Mouse (Mus musculus): ENCODE measurements around the gene Rcc1. TPM values are rescaled to one million over a fixed set of nuclear protein-coding genes. Genes with fewer than 3 reads are reported as not detected.
"Not testable (repeated sequence)": the region's sequence is repeated elsewhere in the genome, so short reads cannot be mapped to it uniquely, and the experiment has no call there.

Rcc1 gene
- total RNA-seq, 2 experiments from 2014 or later: 14.7 to 14.9 TPM

- no peak for DNase-seq (ENCODE audit: extremely low spot score in 1 of 2, low spot score in 2 of 2)
- intact Hi-C loops (cut with DNase I): no loop called here
Measured at GRCm38 (mm10) chr4:132301965-132302938, 51.2 kb downstream of the Rcc1 start.

DNA sequence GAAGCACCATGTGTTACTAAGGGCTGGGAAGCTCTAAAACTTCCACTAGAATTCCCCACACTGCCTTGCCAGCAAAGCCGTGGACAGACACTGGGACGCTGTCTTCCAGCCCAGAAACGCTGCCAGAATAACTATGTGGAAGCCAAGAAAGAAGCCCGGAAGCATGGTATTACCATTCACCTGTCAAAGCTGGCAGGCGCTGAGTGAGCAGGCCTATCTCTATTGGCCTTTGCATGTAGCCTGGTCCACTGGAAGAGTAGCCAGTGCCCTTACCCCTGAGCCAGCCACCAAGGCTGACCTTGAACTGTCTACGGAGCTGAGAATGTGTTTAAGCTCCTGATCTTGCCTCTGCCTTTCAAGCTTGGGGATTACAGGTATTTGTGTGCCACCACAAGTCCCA is 51.9 kb downstream of the Rcc1 start:
- DNase-seq (ENCODE audit: extremely low spot score in 1 of 2, low spot score in 2 of 2): no peak
- intact Hi-C loops (cut with DNase I): no loop called here

- DNase-seq (ENCODE audit: extremely low spot score in 1 of 2, low spot score in 2 of 2): no peak
- intact Hi-C loops (cut with DNase I): loop anchor here (5.0 kb wide), 1 partner anchor 47 kb away; no protein-coding TSS in a partner anchor
Measured at GRCm38 (mm10) chr4:132299849-132300248, 53.6 kb downstream of the Rcc1 start.

DNA sequence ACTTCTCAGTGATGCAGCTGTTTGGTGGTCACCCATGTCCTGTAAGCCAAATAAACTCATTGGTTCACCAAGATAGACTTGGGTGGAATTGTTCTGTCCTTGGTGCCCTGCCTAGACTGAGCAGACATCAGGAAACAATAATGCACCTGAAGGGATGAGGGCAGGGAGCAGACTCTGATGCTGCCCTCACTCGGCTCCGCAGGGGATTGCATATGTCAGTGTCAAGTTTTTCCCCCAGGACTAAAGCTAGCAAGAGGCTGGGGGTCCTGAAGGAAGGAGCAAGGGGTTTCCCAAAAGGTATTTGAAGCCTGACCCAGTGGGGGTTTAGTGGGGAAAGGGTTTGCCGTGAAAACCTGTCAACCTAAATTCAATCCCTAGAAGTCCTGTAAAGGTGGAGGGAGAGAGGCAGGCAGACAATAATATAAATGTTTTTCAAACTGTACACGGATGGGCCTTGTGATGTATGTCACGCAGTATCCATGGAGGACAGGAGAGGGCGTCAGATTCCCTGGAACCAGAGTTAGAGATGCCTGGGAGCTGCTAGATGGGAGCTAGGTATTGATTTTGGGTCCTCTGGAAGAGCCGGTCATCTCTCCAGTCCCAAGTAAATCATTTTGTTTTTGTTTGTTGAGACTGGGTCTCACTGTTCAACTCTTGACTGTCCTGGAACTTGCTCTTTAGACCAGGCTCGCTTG is 57.6 kb downstream of the Rcc1 start:
- intact Hi-C loops (cut with DNase I): loop anchor here (5.0 kb wide), 1 partner anchor 51 kb away; no protein-coding TSS in a partner anchor
- no peak for DNase-seq (ENCODE audit: extremely low spot score in 1 of 2, low spot score in 2 of 2)

DNA sequence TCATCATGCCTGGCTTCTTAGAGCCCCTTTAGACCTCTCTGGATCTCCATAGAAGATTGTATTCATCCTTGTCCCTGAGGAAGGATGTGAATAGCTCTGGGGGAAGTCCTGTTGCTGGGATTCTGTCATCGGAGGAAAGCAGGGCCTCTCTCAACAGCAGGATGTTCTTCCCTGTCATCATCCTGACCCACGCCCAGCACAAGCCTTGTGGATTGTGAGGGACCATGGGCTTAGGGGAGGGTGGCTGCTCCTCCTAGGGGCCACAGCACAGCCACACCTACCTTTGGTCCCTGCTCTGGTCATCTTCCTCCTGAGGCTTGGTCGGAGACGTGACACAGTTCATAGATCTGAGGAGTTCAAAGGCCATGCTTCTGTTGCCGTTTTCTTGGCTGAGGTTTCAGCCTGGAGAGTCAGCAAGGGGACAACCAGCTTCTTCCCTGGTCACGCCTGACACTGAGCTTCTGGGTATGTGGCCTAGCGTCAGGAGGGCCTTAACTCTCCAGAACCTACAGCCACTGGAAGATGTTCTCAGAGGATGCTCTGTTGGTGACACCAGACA is 59.6 kb downstream of the Rcc1 start:
- DNase-seq (ENCODE audit: extremely low spot score in 1 of 2, low spot score in 2 of 2): no peak
- intact Hi-C loops (cut with DNase I): no loop called here

DNA sequence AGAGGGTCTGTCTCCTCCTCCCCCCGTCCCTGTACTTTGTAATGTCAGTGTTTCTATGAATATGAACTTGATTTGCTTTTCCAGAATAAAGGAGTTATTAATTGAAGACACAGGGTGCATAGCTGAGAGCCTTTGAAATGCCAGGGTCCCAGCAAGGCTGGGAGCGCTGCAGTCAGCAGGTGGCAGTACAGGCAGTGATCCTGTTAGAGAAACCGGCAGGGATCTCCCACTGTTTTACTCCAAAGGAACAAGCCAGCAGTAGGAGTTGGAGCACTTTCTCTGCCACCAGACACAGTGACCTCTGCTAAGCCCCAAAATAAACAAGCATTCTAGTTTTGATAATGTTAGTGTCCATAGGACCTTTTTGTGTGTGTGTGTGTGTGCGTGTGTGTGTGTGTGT is 60.4 kb downstream of the Rcc1 start:
- DNase-seq (ENCODE audit: extremely low spot score in 1 of 2, low spot score in 2 of 2): peak in 1 of 2 experiments; percentile 72

GRCm38 (mm10) chr4:132291624-132292335 is 61.6 kb downstream of the Rcc1 start:
- DNase-seq (ENCODE audit: extremely low spot score in 1 of 2, low spot score in 2 of 2): no peak
- intact Hi-C loops (cut with DNase I): no loop called here

More for the DNA sequence above, 60.4 kb downstream of the Rcc1 start:
- intact Hi-C loops (cut with DNase I): no loop called here

GRCm38 (mm10) chr4:132291056-132291455 is 62.3 kb downstream of the Rcc1 start:
- intact Hi-C loops (cut with DNase I): no loop called here
- DNase-seq (ENCODE audit: extremely low spot score in 1 of 2, low spot score in 2 of 2): no peak

DNA sequence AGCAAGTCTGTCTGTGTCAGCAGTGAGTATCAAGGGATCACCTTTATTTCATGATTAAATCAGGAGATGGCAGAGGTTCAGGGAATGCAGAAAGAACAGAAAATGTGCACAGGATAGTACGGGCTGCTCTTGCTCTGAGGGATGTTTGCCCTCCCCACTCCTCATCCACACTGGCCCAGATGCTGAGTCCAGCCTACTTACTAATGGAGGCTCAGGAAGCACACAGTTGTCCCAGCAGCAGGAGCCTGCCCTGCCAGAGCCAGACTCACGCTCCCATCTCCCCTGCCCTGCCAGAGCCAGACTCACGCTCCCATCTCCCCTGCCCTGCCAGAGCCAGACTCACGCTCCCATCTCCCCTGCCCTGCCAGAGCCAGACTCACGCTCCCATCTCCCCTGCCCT is 64.6 kb downstream of the Rcc1 start:
- DNase-seq (ENCODE audit: extremely low spot score in 1 of 2, low spot score in 2 of 2); intact Hi-C loops (cut with DNase I): not testable (repeated sequence)

Other genes with a start within 250 kb of the Rcc1 start
- 1 to 10 TPM; 7.7 to 8.0 TPM for gene Oprd1, start 209.1 kb downstream of the Rcc1 start, total RNA-seq (2021)
- gene Ythdf2, start 141.3 kb downstream of the Rcc1 start, total RNA-seq (2021): 10 to 100 TPM; 47.4 to 49.4 TPM
- 10 to 100 TPM; 26.2 to 29.3 TPM for gene Gmeb1, start 92.0 kb downstream of the Rcc1 start, total RNA-seq (2021)
- gene Taf12, start 79.2 kb downstream of the Rcc1 start, total RNA-seq (2021): 10 to 100 TPM; 13.9 to 15.4 TPM
- gene Rab42, start 50.2 kb downstream of the Rcc1 start, total RNA-seq (2021): 1 to 10 TPM in 1 of 2 experiments, under 1 TPM in 1; 0.79 to 1.3 TPM
- 10 to 100 TPM; 24.6 TPM for gene Trnau1ap, start 24.1 kb downstream of the Rcc1 start, total RNA-seq (2021)
- gene Phactr4, start 68.9 kb upstream of the Rcc1 start, total RNA-seq (2021): 1 to 10 TPM; 7.7 to 8.5 TPM
- gene Med18, start 110.3 kb upstream of the Rcc1 start, total RNA-seq (2021): 10 to 100 TPM in 1 of 2 experiments, 1 to 10 TPM in 1; 7.8 to 10.1 TPM
- 10 to 100 TPM; 10.3 to 13.0 TPM for gene Sesn2, start 156.9 kb upstream of the Rcc1 start, total RNA-seq (2021)
- 100 to 1,000 TPM; 662 to 668 TPM for gene Atpif1, start 180.1 kb upstream of the Rcc1 start, total RNA-seq (2021)
- gene Dnajc8, start 181.9 kb upstream of the Rcc1 start, total RNA-seq (2021): 10 to 100 TPM; 74.6 to 83.5 TPM
- gene Ptafr, start 210.5 kb upstream of the Rcc1 start, total RNA-seq (2021): 1 to 10 TPM; 1.3 to 1.6 TPM

All from left cerebral cortex, postnatal 10 days (tissue).